Mouse (Mus musculus) urinary bladder, postnatal 25 days (tissue): ENCODE measurements around the gene Elmo1.

ENCODE experiments used
- DNase-seq: peaks from one replicate; pipeline ENCODE4 v3.0.0; 2022; ENCODE audit warnings: low spot score

Gene Elmo1

GRCm38 (mm10) chr13:20157059-20157458 is 66.7 kb downstream of the Elmo1 start:
- DNase-seq, result no peak

GRCm38 (mm10) chr13:20157529-20157928 is 67.1 kb downstream of the Elmo1 start:
- no peak for DNase-seq

GRCm38 (mm10) chr13:20163339-20163954 is 73.1 kb downstream of the Elmo1 start:
- no peak for DNase-seq

GRCm38 (mm10) chr13:20164837-20165236 is 74.4 kb downstream of the Elmo1 start:
- DNase-seq, result no peak

- DNase-seq, result no peak
Observed at GRCm38 (mm10) chr13:20173987-20174654, 83.7 kb downstream of the Elmo1 start.

GRCm38 (mm10) chr13:20174655-20175280 is 84.4 kb downstream of the Elmo1 start:
- DNase-seq, result no peak

GRCm38 (mm10) chr13:20180738-20181137 is 90.3 kb downstream of the Elmo1 start:
- DNase-seq, result no peak

- no peak for DNase-seq
Observed at GRCm38 (mm10) chr13:20181321-20181720, 90.9 kb downstream of the Elmo1 start.

- DNase-seq, result no peak
Observed at GRCm38 (mm10) chr13:20182239-20182825, 91.9 kb downstream of the Elmo1 start.

GRCm38 (mm10) chr13:20183512-20184238 is 93.3 kb downstream of the Elmo1 start:
- no peak for DNase-seq

- DNase-seq, result no peak
Observed at GRCm38 (mm10) chr13:20184239-20185033, 94.0 kb downstream of the Elmo1 start.

- no peak for DNase-seq
Observed at GRCm38 (mm10) chr13:20185034-20185846, 94.8 kb downstream of the Elmo1 start.

GRCm38 (mm10) chr13:20185847-20186213 is 95.4 kb downstream of the Elmo1 start:
- DNase-seq, result no peak

- DNase-seq, result no peak
Observed at GRCm38 (mm10) chr13:20187647-20188046, 97.3 kb downstream of the Elmo1 start.

- DNase-seq, result no peak
Observed at GRCm38 (mm10) chr13:20192009-20192584, 101.7 kb downstream of the Elmo1 start.

GRCm38 (mm10) chr13:20200582-20200981 is 110.2 kb downstream of the Elmo1 start:
- DNase-seq, result no peak

- no peak for DNase-seq
Observed at GRCm38 (mm10) chr13:20202617-20203016, 112.2 kb downstream of the Elmo1 start.

GRCm38 (mm10) chr13:20204165-20204564 is 113.8 kb downstream of the Elmo1 start:
- DNase-seq, result no peak

GRCm38 (mm10) chr13:20205007-20205745 is 114.8 kb downstream of the Elmo1 start:
- DNase-seq, result no peak

- no peak for DNase-seq
Observed at GRCm38 (mm10) chr13:20205746-20206145, 115.3 kb downstream of the Elmo1 start.
